Mouse (Mus musculus): ENCODE data around the gene Prrc2a.

- TF ChIP-seq CTCF (IDR thresholded peaks at IDR 0.05; ENCODE audit: insufficient read depth, low read length), result no peak
- TF ChIP-seq POLR2A (IDR thresholded peaks at IDR 0.05; ENCODE audit: borderline replicate concordance, extremely low read depth, low read depth, low read length), result no peak
These were observed 63.5 kb downstream of the Prrc2a start for GRCm38 (mm10) chr17:35101161-35101560.
